Mouse (Mus musculus): ENCODE data around the gene Ccdc113. TPM values are rescaled to one million over a fixed set of nuclear protein-coding genes. Genes with fewer than 3 reads are reported as not detected.
"Not testable (repeated sequence)": the region's sequence is repeated elsewhere in the genome, so short reads cannot be mapped to it uniquely, and the experiment has no call there.

Ccdc113 gene
- polyA plus RNA-seq, 1 experiment from 2014 or later: 0.18 TPM

GRCm38 (mm10) chr8:95592131-95592780 lies 58.4 kb downstream of the Ccdc113 start:
- Histone ChIP-seq H3K36me3 (no peaks in the 10 kb centered on the region), H3K9me3 (no peaks in the 10 kb centered on the region), H3K9ac (no peak overlapping the region), H3K27me3 (replicated peaks) (no peaks in the 10 kb centered on the region), H3K4me3 (replicated peaks) (no peak overlapping the region), H3K4me1 (replicated peaks) (no peaks in the 10 kb centered on the region), H3K27ac (no peak overlapping the region), H3K4me2 (replicated peaks) (no peak overlapping the region)
- no peak for ATAC-seq
- WGBS: 80% methylated on average over 12 of the region's 12 CpGs

GRCm38 (mm10) chr8:95593439-95594393 lies 59.8 kb downstream of the Ccdc113 start:
- ATAC-seq: no peak
- 89% methylated on average over 7 of the region's 7 CpGs for WGBS
- Histone ChIP-seq H3K4me3 (replicated peaks) (no peak overlapping the region), H3K27me3 (replicated peaks) (no peaks in the 10 kb centered on the region), H3K36me3 (no peaks in the 10 kb centered on the region), H3K4me1 (replicated peaks) (no peaks in the 10 kb centered on the region), H3K27ac (no peak overlapping the region), H3K9me3 (no peaks in the 10 kb centered on the region), H3K4me2 (replicated peaks) (no peak overlapping the region), H3K9ac (no peak overlapping the region)

DNA sequence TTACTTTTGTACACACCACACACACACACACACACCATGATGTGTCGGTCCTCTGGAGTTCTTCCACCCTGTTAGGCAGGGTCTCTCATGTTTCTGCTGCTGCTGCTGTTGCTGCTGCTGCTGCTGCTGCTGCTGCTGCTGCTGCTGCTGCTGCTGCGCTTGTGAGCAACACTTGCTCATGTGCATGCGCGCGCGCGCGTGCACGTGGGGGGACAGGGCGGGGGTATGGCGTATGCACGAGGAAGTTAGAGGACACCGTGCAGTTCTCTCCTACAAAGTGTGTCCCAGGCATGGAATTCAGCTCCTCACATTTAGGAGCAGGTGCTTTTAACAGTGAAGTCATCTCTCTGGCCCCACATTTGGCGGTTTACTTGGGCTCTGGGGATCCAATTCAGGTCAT lies 61.2 kb downstream of the Ccdc113 start:
- no peak overlapping the region for H3K4me3 ChIP-seq (replicated peaks)
- no peaks in the 10 kb centered on the region for H3K36me3 ChIP-seq
- H3K4me2 ChIP-seq (replicated peaks): no peak overlapping the region
- H3K27ac ChIP-seq: no peak overlapping the region
- H3K9ac ChIP-seq: no peak overlapping the region
- no peaks in the 10 kb centered on the region for H3K27me3 ChIP-seq (replicated peaks)
- H3K9me3 ChIP-seq: no peaks in the 10 kb centered on the region
- ATAC-seq: no peak
- WGBS: 87% methylated on average over 14 of the region's 14 CpGs
- no peaks in the 10 kb centered on the region for H3K4me1 ChIP-seq (replicated peaks)

DNA sequence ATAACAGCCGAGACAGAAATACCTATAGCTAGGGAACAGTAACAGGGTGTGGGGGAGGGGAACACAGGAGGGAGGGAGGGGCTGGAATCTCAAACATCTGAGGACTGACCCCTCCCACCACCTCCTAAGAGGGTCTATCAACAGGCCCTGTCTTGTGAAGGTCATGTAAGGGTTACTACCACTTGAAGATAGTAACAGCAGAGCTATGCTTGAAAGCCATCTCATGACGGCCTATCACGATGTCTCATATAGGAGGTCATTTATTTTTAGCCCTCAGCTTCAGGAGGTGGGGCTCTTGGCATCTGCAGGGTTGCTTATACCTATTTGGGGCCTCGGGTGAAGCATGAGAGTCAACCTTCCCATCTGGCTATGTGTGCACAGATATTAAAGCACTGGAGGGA lies 63.0 kb downstream of the Ccdc113 start:
- no peaks in the 10 kb centered on the region for H3K4me1 ChIP-seq (replicated peaks)
- no peak overlapping the region for H3K4me2 ChIP-seq (replicated peaks)
- H3K9ac ChIP-seq: no peak overlapping the region
- no peaks in the 10 kb centered on the region for H3K9me3 ChIP-seq
- no peaks in the 10 kb centered on the region for H3K27me3 ChIP-seq (replicated peaks)
- WGBS: 34% methylated on average over 4 of the region's 4 CpGs
- no peaks in the 10 kb centered on the region for H3K36me3 ChIP-seq
- H3K4me3 ChIP-seq (replicated peaks): no peak overlapping the region
- H3K27ac ChIP-seq: no peak overlapping the region
- no peak for ATAC-seq

- H3K4me3 ChIP-seq (replicated peaks): no peak overlapping the region
- H3K4me1 ChIP-seq (replicated peaks): no peaks in the 10 kb centered on the region
- no peak overlapping the region for H3K27ac ChIP-seq
- no peak for ATAC-seq
- no peaks in the 10 kb centered on the region for H3K36me3 ChIP-seq
- no peak overlapping the region for H3K4me2 ChIP-seq (replicated peaks)
- 8% methylated on average over 11 of the region's 11 CpGs for WGBS
- no peaks in the 10 kb centered on the region for H3K9me3 ChIP-seq
- H3K9ac ChIP-seq: no peak overlapping the region
- H3K27me3 ChIP-seq (replicated peaks): no peaks in the 10 kb centered on the region
These were observed 66.0 kb downstream of the Ccdc113 start for GRCm38 (mm10) chr8:95599861-95600260.

DNA sequence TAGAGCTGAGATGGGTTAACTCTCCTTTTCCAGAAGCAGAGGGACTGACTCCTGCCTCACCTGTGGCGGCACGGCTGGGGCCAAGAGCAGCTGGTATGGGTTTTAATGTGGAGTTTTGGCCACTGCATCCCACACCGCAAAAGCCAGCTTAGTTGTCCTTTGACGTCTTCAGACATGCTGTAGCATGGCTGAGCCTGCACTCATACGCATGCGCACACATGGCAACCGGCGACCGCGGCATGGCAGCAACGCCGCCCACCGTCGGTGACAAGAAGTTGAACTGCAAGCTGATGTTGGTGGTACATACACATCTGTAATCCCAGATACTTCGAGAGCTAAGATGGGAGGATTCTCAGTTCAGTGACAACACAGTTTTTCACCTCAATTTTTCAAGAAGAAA lies 67.4 kb downstream of the Ccdc113 start:
- H3K4me3 ChIP-seq (replicated peaks): no peak overlapping the region
- H3K9ac ChIP-seq: no peak overlapping the region
- H3K4me2 ChIP-seq (replicated peaks): no peak overlapping the region
- ATAC-seq: no peak
- H3K36me3 ChIP-seq: no peaks in the 10 kb centered on the region
- no peak overlapping the region for H3K27ac ChIP-seq
- H3K27me3 ChIP-seq (replicated peaks): no peaks in the 10 kb centered on the region
- no peaks in the 10 kb centered on the region for H3K9me3 ChIP-seq
- 72% methylated on average over 15 of the region's 15 CpGs for WGBS
- no peaks in the 10 kb centered on the region for H3K4me1 ChIP-seq (replicated peaks)

DNA sequence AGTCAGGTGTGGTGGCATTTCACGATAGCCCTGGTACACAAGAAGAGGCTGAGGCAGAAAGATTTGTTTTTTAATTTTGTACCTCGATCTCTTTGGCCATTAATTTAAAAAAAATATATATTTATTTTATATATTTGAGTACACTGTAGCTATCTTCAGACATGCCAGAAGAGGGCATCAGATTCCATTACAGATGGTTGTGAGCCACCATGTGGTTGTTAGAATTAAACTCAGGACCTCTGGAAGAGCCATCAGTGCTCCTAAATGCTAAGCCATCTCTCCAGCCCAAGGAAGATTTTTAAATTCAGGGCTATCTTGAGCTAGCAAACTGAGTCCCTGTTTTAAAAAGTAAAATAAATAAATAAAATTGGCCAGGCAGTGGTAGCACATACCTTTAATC lies 68.3 kb downstream of the Ccdc113 start:
- WGBS: 71% methylated on average over 2 of the region's 2 CpGs
- Histone ChIP-seq H3K9me3 (no peaks in the 10 kb centered on the region), H3K9ac (no peak overlapping the region), H3K27ac (no peak overlapping the region), H3K4me3 (replicated peaks) (no peak overlapping the region), H3K4me2 (replicated peaks) (no peak overlapping the region), H3K36me3 (no peaks in the 10 kb centered on the region), H3K27me3 (replicated peaks) (no peaks in the 10 kb centered on the region; the same call in 1 of the 2 replicates), H3K4me1 (replicated peaks) (no peaks in the 10 kb centered on the region)
- ATAC-seq: no peak

DNA sequence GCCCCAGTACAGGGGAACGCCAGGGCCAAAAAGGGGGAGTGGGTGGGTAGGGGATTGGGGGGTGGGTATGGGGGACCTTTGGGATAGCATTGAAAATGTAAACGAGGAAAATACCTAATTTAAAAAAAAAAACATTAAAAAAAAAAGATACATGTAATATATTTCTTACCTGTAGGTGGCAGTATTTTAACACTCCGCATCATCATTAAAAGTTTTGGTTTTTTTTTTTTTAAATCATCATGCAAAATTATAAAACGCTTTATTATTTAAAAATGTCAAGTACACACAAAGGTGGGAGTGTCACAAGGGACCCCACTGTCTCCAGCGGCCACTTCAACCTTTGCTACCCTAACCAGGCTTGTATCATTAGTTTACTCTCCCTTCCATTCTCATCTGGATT lies 72.6 kb downstream of the Ccdc113 start:
- not testable (repeated sequence) for H3K27ac ChIP-seq; H3K36me3 ChIP-seq; H3K4me1 ChIP-seq (replicated peaks); H3K4me2 ChIP-seq (replicated peaks); H3K27me3 ChIP-seq (replicated peaks); H3K4me3 ChIP-seq (replicated peaks); ATAC-seq; H3K9ac ChIP-seq; H3K9me3 ChIP-seq
- WGBS: 20% methylated on average over 4 of the region's 5 CpGs

GRCm38 (mm10) chr8:95607210-95607609 lies 73.3 kb downstream of the Ccdc113 start:
- no peak overlapping the region for H3K9ac ChIP-seq
- no peak for ATAC-seq
- no peak overlapping the region for H3K4me3 ChIP-seq (replicated peaks)
- no peak overlapping the region for H3K27ac ChIP-seq
- no peak overlapping the region for H3K4me2 ChIP-seq (replicated peaks)
- no peaks in the 10 kb centered on the region for H3K9me3 ChIP-seq
- WGBS: 61% methylated on average over 9 of the region's 9 CpGs
- no peaks in the 10 kb centered on the region for H3K4me1 ChIP-seq (replicated peaks)
- no peaks in the 10 kb centered on the region for H3K36me3 ChIP-seq
- no peaks in the 10 kb centered on the region; the same call in 1 of the 2 replicates for H3K27me3 ChIP-seq (replicated peaks)

Other genes with a start within 250 kb of the Ccdc113 start
- 0.73 and 0.94 TPM in 2 replicates for gene Cngb1, start 227.5 kb upstream of the Ccdc113 start, polyA plus RNA-seq (2015; fragmentation: Nextera tagmentation; extraction: Ambion mirVana)
- gene Tepp, start 223.5 kb upstream of the Ccdc113 start, polyA plus RNA-seq (2015; fragmentation: Nextera tagmentation; extraction: Ambion mirVana): 0.37 TPM in 1 of 2 replicates, not detected in the other
- gene Zfp319, start 202.1 kb upstream of the Ccdc113 start, polyA plus RNA-seq (2015; fragmentation: Nextera tagmentation; extraction: Ambion mirVana): 5.7 and 5.9 TPM in 2 replicates
- gene Usb1, start 201.8 kb upstream of the Ccdc113 start, polyA plus RNA-seq (2015; fragmentation: Nextera tagmentation; extraction: Ambion mirVana): 40.1 and 41.2 TPM in 2 replicates
- gene Mmp15, start 181.8 kb upstream of the Ccdc113 start, polyA plus RNA-seq (2015; fragmentation: Nextera tagmentation; extraction: Ambion mirVana): 13.8 and 14.8 TPM in 2 replicates
- 114 and 123 TPM in 2 replicates for gene Cfap20, start 99.2 kb upstream of the Ccdc113 start, polyA plus RNA-seq (2015; fragmentation: Nextera tagmentation; extraction: Ambion mirVana)
- gene Csnk2a2, start 44.0 kb upstream of the Ccdc113 start, polyA plus RNA-seq (2015; fragmentation: Nextera tagmentation; extraction: Ambion mirVana): 10.5 and 11.5 TPM in 2 replicates
- gene Prss54, start 42.3 kb downstream of the Ccdc113 start, polyA plus RNA-seq (2015; fragmentation: Nextera tagmentation; extraction: Ambion mirVana): not detected in 2 replicates
- 13.3 and 16.9 TPM in 2 replicates for gene Gins3, start 99.4 kb downstream of the Ccdc113 start, polyA plus RNA-seq (2015; fragmentation: Nextera tagmentation; extraction: Ambion mirVana)
- gene Ndrg4, start 142.9 kb downstream of the Ccdc113 start, polyA plus RNA-seq (2015; fragmentation: Nextera tagmentation; extraction: Ambion mirVana): 16.3 and 17.0 TPM in 2 replicates
- gene Setd6, start 181.8 kb downstream of the Ccdc113 start, polyA plus RNA-seq (2015; fragmentation: Nextera tagmentation; extraction: Ambion mirVana): 19.7 and 24.3 TPM in 2 replicates

Data from intestine, embryonic 15.5 days (tissue).